8 mouse cellular contexts compared by ENCODE assay signal in genomic region chr3:95227214-95227613, GRCm38 (mm10). TPM values are rescaled to one million over a fixed set of nuclear protein-coding genes. Genes with fewer than 3 reads are reported as not detected.
A peak's percentile ranks its signal among the peaks of the same experiment; 100 is the strongest.
DNase-seq lines count a peak whose midpoint lies in the region; ATAC-seq lines count a peak whose summit lies in the region.

No protein-coding gene starts in this region.

- no peaks in the 10 kb centered on the region for H3K9me3 ChIP-seq in forebrain, embryonic 13.5 days (replicated peaks)
- H3K9me3 ChIP-seq in liver, embryonic 16.5 days (replicated peaks; ENCODE audit: control insufficient read depth, low read length), result no peaks in the 10 kb centered on the region

- WGBS in forebrain, embryonic 13.5 days, result 14% methylated on average over 1 of the region's 1 CpGs
- 38% methylated on average over 1 of the region's 1 CpGs for WGBS in liver, embryonic 16.5 days (ENCODE audit: insufficient replicate concordance)

- ATAC-seq in forebrain, embryonic 13.5 days, result no peak
- no peak for ATAC-seq in liver, embryonic 16.5 days (ENCODE audit: low read depth)
- no peak for ATAC-seq in monocyte, adult 5-6 weeks (replicated peaks; ENCODE audit: insufficient number of reproducible peaks, low FRiP score, low TSS enrichment, poor library complexity, severe bottlenecking)

- H3K4me2 ChIP-seq in forebrain, embryonic 13.5 days, result peak overlapping the region; percentile 94
- H3K4me2 ChIP-seq in liver, embryonic 16.5 days (ENCODE audit: low read depth, low read length), result peak overlapping the region; percentile 99

- H3K27me3 ChIP-seq in forebrain, embryonic 13.5 days, result no peaks in the 10 kb centered on the region
- no peaks in the 10 kb centered on the region for H3K27me3 ChIP-seq in liver, embryonic 16.5 days (ENCODE audit: control insufficient read depth, insufficient read depth, low read depth, low read length)

- peak overlapping the region; percentile 97 for H3K9ac ChIP-seq in forebrain, embryonic 13.5 days
- H3K9ac ChIP-seq in liver, embryonic 16.5 days (ENCODE audit: low read depth, low read length), result no peak overlapping the region

- peaks cover 61% of the 10 kb centered on the region for H3K4me1 ChIP-seq in forebrain, embryonic 13.5 days
- H3K4me1 ChIP-seq in liver, embryonic 16.5 days (ENCODE audit: control insufficient read depth, low read depth, low read length), result peaks cover 28% of the 10 kb centered on the region

- peak overlapping the region; percentile 96 for H3K27ac ChIP-seq in forebrain, embryonic 13.5 days
- no peak overlapping the region for H3K27ac ChIP-seq in liver, embryonic 16.5 days (ENCODE audit: low read length)

- peak overlapping the region; percentile 90 for H3K4me3 ChIP-seq in forebrain, embryonic 13.5 days
- H3K4me3 ChIP-seq in liver, embryonic 16.5 days (ENCODE audit: low read depth, low read length), result no peak overlapping the region

- peaks cover 43% of the 10 kb centered on the region for H3K36me3 ChIP-seq in forebrain, embryonic 13.5 days (ENCODE audit: poor library complexity, severe bottlenecking)
- H3K36me3 ChIP-seq in liver, embryonic 16.5 days (ENCODE audit: control insufficient read depth, insufficient read depth), result peaks cover 9% of the 10 kb centered on the region

- DNase-seq in cerebellum, adult 9-10 months, result peak; percentile 53
- no peak for DNase-seq in cerebellum, adult 18-20 months
- peak; percentile 46 for DNase-seq in A20 (ENCODE audit: low read depth, low spot score)
- DNase-seq in right cerebral cortex, postnatal 10 days (ENCODE audit: low spot score in 2 of 2), result no peak
- DNase-seq in adrenal gland, adult 18-20 months (ENCODE audit: low spot score in 2 of 2), result no peak

RNA-seq across cellular contexts. Expression of gene Cdc42se1, which starts 1.3 kb away (rescaled TPM):
- polyA plus RNA-seq in forebrain, embryonic 13.5 days (2015; fragmentation: Nextera tagmentation; extraction: Ambion mirVana), result 92.3 and 96.3 TPM in 2 replicates
- polyA plus RNA-seq in liver, embryonic 16.5 days (2015; fragmentation: Nextera tagmentation; extraction: Ambion mirVana), result 36.4 and 37.3 TPM in 2 replicates
- 122 to 191 TPM (median 182 TPM) in 3 replicates for total RNA-seq in monocyte, adult 5-6 weeks (2017)
- total RNA-seq in adrenal gland, adult 18-20 months (2021), result 10 to 100 TPM; 62.8 to 75.0 TPM

RNA-seq across cellular contexts. Expression of gene Mllt11, which starts 4.8 kb away (rescaled TPM):
- polyA plus RNA-seq in forebrain, embryonic 13.5 days (2015; fragmentation: Nextera tagmentation; extraction: Ambion mirVana), result 174 and 191 TPM in 2 replicates
- 1.8 and 2.0 TPM in 2 replicates for polyA plus RNA-seq in liver, embryonic 16.5 days (2015; fragmentation: Nextera tagmentation; extraction: Ambion mirVana)
- total RNA-seq in monocyte, adult 5-6 weeks (2017), result 6.2 to 18.2 TPM (median 9.1 TPM) in 3 replicates
- total RNA-seq in adrenal gland, adult 18-20 months (2021), result 1 to 10 TPM; 5.9 to 6.2 TPM

RNA-seq across cellular contexts. Expression of gene Gabpb2, which starts 9.5 kb away (rescaled TPM):
- polyA plus RNA-seq in forebrain, embryonic 13.5 days (2015; fragmentation: Nextera tagmentation; extraction: Ambion mirVana), result 7.7 and 8.5 TPM in 2 replicates
- polyA plus RNA-seq in liver, embryonic 16.5 days (2015; fragmentation: Nextera tagmentation; extraction: Ambion mirVana), result 6.6 and 7.0 TPM in 2 replicates
- total RNA-seq in monocyte, adult 5-6 weeks (2017), result 87.0 to 129 TPM (median 91.1 TPM) in 3 replicates
- total RNA-seq in adrenal gland, adult 18-20 months (2021), result 10 to 100 TPM; 21.4 to 22.1 TPM

RNA-seq across cellular contexts. Expression of gene Gm128, which starts 14.2 kb away (rescaled TPM):
- polyA plus RNA-seq in forebrain, embryonic 13.5 days (2015; fragmentation: Nextera tagmentation; extraction: Ambion mirVana), result 0.19 and 0.38 TPM in 2 replicates
- polyA plus RNA-seq in liver, embryonic 16.5 days (2015; fragmentation: Nextera tagmentation; extraction: Ambion mirVana), result 0.07 TPM in 2 replicates
- total RNA-seq in monocyte, adult 5-6 weeks (2017), result not detected in 3 replicates
- total RNA-seq in adrenal gland, adult 18-20 months (2021), result under 1 TPM; 0.17 to 0.26 TPM

RNA-seq across cellular contexts. Expression of gene Bnipl, which starts 23.8 kb away (rescaled TPM):
- not detected in 2 replicates for polyA plus RNA-seq in forebrain, embryonic 13.5 days (2015; fragmentation: Nextera tagmentation; extraction: Ambion mirVana)
- polyA plus RNA-seq in liver, embryonic 16.5 days (2015; fragmentation: Nextera tagmentation; extraction: Ambion mirVana), result not detected in 2 replicates
- total RNA-seq in monocyte, adult 5-6 weeks (2017), result not detected in 3 replicates
- not detected for total RNA-seq in adrenal gland, adult 18-20 months (2021)

Comparison
In these comparisons a context has a peak if more than half of its experiments do, and no peak if none do; other contexts are left out.
1. DNase-seq: peak in cerebellum, adult 9-10 months (single experiment) and A20 (single experiment); none in cerebellum, adult 18-20 months (0 of 2), right cerebral cortex, postnatal 10 days (0 of 2) and adrenal gland, adult 18-20 months (0 of 2).